Mouse (Mus musculus) T-helper 2 cell (primary cell): ENCODE measurements around the gene Palm3.

Experiments
- in situ Hi-C: fragments of 300-600 bp; cut with MboI, MseI; formaldehyde crosslinking; loops from one replicate; pipeline ENCODE4 v1.15.1; 2025; ENCODE audit warnings: high pct_unique_total_duplicates

The Palm3 gene

DNA sequence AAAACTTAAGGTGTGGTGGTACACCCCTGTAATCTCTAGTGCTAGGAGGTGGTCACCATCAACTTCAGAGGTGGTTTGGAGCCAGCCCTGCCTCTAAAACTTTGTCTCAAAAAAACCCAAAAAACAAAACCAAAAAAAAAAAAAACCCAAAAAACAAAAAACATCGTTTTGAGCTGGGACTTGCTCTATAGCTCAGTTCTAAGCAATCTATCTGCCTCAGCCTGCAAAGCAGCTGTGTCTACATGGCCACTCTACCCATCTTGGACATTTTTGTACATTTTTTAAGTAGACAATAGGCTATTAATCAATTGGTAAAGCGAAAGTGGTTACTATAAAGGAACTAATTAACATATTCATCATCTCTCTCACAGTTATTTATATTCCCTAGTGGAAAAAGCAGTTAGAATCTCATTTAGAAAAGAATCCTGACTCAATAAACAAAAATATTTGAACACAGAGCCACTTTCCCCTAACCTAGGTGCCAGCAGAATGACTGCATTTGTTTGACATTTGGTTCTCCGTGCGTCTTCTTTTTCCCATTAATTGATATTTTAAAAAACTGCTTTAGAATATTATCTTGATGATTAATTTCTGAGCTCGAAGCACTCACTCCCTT, 44.3 kb downstream of the Palm3 start:
- in situ Hi-C loops, result no loop called here

DNA sequence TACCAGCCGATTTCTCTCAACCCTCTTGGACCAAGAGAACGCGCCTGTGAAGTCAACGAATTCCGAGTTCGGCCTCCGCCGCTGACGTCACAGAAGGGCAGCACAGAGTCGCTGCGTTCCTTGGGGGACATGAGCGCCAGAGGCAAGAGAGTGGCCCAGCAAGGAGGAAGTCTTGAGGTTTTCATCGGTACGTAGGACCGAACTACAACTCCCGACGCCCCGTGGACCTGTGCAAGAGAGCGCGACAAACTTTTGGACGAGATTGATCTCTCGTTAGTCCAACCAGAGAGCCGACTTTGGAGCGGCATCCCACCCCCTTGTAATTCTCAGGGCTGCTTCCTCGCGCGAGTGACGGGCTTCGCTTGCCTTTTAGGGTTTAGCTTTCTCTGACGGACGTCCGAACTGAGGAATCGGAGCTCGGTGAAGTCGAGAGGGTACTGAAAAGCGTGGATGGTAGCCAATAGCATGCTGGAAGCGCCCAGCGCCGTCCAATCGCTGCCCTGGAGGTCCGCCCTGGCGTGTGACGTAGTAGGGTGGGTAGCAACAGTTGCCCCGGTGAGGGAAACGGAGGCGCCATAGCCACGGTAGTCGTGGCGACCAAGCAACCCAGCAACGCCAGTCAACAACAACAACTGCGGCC, 45.1 kb downstream of the Palm3 start, which contains the start of gene Rfx1:
Gene Rfx1 (plus strand): TSS at position 544 of the 640 bp plus-strand sequence.
- in situ Hi-C loops, result no loop called here

DNA sequence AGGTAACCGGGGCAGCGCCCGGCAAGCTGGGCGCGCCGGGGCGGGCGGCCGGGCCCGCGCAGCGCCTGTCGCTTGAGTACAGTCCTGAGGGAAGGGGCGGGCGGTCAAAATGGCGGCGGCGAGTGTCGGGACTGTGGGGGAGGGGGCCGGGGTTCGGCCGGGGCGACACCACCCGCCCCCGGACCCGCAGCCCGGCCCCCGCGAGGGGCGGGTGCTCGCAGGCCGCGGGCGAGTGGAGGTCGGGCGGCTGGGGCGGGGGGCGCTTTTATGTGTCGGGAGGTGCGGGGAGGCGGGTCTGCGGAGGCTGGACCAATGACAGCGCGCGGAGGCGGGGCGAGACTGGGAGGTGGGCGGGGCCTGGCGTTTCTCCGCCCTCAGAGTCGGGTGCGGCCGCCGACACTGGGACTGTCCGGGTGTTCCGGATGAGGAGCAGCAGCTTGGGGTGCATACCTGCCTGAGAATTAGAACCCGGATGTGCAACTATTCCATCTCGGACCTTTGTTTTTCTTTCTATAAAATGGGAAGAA, 45.8 kb downstream of the Palm3 start:
- in situ Hi-C loops, result no loop called here

DNA sequence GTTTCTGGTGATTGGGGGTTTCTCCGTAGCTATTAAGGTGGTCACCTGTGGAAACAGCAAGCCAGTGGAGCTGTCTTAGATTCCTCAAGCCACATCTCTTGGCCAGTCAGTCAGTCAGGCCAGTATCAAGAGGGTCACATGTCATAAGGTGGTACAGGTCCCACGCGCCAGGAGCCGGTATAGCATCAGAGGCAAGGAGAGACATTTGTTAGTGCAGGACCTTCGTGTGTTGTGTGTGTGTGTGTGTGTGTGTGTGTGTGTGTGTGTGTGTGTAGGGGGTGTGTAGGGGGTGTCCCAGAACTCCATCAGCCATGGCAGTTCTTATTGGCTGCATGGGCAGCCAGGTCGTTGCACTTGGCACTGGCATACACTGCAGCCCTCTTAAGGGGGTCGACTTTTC, 46.6 kb downstream of the Palm3 start:
- in situ Hi-C loops, result no loop called here

DNA sequence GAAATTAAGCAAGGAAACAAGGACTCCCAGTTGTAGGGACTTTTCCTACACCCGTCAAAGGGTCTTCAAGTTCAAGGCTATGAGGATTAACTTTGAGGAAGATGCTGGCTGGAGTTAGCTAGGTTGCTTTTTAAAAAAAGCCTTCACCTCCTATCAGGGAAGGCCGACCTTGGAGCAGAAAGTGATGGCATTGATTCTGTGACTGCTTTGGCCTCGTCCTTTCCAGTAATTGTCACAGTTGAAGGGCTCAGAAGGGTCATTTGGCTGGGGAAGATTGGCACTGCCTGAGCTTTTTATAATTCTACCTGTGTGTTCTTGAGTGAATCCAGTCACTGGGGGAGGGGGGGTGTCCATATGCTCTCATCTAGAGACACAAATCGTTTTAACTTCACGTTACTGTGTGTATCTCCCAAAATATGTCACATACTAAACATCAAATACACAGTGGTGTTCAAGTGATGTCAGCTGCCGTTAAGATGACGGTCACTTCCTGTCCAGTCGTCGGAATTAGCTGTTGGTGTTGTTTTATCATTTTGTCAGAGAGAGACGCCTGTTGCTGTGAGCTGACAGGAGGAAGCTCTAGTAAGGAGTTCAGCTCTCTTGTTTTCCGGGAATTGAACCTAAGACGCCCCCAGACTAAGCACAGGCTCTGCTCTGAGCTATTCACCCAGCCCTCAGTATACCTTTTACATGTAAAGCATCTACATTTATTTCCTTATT, 47.2 kb downstream of the Palm3 start:
- in situ Hi-C loops, result no loop called here

DNA sequence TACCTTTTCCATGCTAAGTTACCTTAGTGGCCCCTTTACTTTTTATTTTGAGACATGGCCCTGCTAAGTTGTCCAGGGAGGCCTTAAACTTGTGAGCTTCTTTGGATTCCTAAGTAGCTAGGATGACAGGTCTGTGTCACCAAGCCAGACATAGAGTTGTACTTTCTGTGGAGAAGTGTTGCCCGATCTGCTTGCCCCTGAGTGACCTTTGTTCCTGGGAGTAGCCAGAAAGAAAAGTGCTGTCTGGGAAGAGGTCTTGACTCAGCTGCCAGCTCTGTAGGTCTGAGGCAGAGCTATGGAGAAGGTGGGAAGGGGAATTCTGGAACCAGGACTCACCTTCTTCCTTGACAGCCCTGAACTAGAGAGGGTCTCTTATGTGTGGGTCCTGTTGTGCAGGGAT, 47.9 kb downstream of the Palm3 start:
- in situ Hi-C loops, result no loop called here

DNA sequence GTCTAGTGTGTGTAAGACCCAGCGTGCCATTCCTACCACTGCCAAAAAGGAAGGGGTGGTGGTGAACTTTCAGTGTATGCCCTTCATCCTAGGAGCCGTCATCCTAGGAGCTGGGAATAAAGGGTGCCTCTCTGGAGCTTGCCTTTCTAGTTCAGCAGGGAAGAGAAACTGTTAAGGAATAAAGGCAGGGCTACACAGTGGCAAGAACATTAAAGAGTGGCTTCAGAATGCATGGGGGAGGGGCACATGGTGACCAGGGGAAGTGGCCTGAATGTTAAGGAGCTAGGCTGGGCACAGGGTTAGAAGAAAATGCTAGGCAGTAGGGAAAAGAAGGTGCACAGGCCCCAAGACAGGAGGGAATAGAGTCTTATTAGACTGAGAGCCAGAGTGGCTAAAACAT, 48.5 kb downstream of the Palm3 start:
- in situ Hi-C loops, result loop anchor here (5.0 kb wide), 1 partner anchor 63 kb away; no protein-coding TSS in a partner anchor

DNA sequence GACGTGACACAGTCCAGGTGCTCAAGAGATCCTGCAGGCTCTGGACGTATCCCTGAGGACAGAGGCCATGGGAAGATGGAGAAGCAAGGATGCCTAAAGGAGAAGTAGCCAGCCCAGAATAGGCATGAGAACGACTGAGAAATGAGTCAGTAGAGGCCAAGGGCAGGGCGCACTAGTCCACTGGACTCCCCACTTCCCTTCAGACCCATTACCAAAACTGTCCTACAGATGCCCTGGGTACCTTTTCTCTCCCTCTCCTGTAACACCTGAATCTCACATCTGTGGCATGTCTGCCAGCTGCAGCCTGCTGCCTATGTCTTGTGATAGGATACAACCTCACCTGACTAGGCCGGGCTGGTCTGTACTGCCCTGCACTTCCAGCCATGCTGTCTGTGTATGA, 49.0 kb downstream of the Palm3 start:
- in situ Hi-C loops, result loop anchor here (5.0 kb wide), 1 partner anchor 62 kb away; no protein-coding TSS in a partner anchor

DNA sequence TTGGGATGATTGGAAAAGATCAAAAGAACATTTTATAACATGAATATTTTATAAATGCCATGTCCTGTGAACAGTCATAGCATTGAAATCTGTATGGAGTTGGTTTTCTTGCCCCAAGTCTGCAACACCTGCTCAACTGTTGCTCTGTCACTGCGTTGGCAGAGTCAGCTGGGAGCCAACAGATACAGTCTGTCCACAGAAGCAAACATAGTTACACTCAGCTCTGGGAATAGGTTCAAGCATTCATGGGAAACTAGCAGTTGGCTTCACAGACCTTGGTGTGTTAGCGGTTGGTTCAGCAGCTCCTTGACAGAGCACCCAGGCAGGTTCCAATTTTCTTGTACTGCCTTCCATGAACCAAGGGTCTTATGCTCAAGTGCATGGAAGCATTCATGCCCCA, 49.4 kb downstream of the Palm3 start:
- in situ Hi-C loops, result loop anchor here (5.0 kb wide), 1 partner anchor 62 kb away; no protein-coding TSS in a partner anchor

DNA sequence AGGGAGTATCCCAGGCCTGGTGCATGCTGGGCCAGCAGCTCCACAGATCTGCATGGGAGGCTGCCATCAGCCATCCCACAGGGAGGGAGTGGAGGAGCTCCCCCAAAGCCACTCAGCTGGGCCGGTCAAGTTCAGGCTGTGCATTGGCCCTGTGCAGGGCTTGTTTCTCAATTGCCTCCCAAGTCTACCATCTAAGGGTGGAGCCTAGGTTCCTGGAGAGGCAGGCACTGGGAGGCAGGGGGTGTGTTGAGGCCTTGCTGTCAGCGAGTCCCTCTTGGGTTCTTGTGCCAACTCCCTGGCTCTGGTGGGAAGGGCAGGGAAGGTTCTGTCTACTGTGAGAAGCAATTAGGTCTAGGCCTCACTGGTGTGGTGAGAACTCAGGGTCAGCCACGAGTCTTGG, 50.6 kb downstream of the Palm3 start:
- in situ Hi-C loops, result loop anchor here (5.0 kb wide), 1 partner anchor 60 kb away; no protein-coding TSS in a partner anchor

DNA sequence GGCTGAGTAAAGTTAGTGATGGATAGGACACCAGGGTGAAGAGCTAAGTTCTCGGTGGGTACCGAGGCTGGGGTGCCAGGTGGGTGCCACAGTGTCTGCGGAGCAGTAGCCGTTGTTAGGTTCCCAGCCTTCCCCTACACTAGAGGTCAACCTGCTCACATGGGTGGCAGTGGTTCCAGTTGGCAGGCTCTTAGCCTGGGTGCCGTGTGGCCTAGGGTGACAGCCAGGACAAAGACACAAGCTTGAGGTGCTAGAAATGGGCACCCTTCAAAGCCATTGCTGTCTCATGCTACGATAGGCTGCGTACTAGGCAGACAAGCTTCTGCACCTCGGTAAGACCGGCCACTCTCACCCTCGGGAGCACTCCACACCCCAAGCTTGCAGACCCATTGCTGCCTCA, 51.0 kb downstream of the Palm3 start:
- in situ Hi-C loops, result loop anchor here (5.0 kb wide), 1 partner anchor 60 kb away; no protein-coding TSS in a partner anchor

DNA sequence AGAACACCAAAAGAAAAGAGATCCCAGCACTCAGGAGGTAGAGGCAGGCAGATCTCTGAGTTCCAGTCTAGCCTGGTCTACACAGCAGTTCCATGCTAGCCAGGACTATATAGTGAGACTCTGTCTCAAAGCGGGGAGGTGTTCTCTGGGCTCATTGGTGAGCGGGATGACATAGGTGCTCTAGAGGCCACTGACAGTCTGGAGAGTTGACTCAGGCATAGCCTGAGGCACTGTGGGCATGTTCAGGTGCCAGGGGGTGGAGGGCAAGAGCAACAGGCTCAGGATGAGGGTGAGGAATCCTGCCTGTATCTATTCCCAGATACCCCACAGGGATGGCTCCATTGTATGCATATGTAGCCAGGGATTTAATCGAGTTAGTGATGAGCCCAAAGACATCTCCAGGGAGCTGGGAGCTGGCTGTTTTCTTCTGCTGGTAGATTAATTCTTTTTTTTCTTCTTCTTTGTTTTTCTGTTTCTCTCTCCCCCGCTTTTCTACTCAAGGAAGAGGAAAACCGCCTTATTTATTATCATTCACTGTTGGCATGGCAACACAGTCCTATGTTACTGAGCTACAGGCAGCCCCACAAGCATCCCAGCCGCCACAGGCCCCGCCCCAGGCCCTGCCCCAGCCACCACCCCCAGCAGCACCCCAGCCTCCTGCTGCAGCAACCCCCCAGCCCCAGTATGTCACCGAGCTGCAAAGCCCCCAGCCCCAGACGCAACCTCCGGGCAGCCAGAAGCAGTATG, 52.1 kb downstream of the Palm3 start:
- in situ Hi-C loops, result loop anchor here (5.0 kb wide), 1 partner anchor 59 kb away; no protein-coding TSS in a partner anchor

DNA sequence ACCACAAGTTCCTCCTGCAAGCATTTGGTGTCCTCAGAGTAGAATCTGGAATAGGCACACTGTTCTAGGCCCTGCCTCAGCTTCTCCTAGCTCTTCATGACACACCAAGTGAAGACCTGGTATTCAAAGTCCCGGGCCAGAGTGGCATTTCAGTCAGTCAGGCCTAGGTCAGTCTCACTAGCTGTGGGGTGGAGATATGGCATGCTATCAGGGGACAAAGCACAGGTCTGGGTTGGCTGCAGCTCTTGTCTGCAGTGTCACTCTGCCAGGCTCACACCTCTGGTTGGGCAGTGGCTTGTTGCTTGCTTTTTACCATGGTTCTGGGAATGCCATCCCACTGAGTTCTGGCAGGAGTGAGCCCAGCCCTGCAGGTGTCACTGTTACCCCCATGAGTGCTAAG, 55.1 kb downstream of the Palm3 start:
- in situ Hi-C loops, result no loop called here

DNA sequence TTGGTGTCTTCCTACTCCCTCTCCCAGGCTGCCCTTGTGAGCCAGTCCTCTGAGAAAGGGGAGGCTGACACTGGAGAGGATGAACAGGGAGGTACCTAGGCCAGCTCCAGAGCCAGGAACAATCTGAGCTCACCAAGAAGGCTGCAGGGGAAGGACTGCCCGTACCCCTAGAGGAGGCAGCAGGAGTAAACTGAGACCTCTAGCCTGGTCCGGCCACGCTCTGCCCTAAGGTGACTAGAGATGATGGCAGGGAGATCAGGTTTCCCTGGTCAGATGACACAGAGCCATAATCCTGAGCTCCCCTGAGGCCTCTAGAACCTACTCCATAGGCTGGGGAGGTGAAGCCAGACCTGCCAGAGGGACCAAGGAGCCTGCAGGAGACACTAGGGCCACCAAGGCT, 55.6 kb downstream of the Palm3 start:
- in situ Hi-C loops, result no loop called here

DNA sequence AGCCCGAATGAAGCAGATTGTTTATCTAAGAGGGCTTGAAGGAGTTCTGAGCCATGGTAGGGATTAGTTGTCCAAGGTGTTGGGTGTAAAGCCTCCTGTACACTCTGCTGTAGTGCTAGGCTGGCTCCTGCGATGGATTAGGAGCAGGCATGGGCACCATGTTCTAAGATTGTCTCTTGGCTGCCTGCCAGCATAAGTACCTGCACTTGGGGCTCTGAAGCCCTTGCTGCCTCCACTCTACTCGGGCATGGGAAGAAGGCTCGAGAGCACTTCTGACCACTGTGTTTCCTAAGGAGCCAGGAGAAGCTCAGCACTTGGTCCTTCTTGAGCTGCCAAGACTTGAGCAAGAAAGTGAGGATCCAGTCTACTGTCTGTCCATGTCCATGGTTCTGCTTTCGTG, 57.9 kb downstream of the Palm3 start:
- in situ Hi-C loops, result no loop called here
